Mouse (Mus musculus): ENCODE results near the gene Sdf2l1.
"Not testable (repeated sequence)": the region's sequence is repeated elsewhere in the genome, so short reads cannot be mapped to it uniquely, and the experiment has no call there.

The Sdf2l1 gene

DNA sequence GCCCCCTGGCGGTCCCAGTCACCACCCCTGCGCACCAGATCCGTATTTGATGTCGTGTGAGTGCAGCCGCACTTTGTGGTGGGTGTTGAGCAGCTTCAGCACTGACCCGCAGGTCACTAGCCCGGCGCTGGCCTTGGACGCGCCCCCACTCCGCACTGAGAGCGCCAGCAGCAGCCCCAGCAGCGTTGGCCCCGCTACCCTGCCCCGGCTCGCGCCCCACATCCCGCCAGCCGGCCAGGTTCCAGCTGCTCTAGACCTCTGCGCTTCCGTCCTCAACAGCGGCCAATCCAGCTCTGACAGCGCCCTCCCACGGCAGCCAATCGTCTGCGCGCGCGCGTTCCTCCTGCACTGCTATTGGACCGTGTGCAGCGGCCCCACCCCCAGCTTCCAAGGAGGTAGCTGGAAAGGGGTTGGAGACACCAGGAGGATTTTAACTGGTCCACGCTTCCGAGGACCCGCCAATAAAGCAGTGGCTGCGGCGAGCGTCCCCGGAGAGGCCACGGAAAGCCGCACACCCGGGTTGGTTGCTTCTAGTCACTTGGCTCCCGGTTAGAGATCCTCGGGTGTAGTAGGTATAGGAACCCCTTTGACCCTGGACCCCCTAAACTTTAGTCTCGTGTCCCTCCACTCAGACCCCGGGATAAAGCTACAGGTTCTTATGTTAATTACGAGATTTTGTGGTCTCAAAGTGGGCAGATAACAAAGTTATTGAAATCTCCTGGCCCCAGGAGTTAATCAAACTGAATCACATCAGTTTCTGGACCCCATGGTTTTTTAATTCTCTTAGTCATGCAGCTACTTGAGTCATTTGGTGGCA, at the start of gene Sdf2l1:
TSS of gene Sdf2l1 (minus strand) at position 295 of the 817 bp plus-strand sequence.
- DNase-seq (ENCODE audit: low spot score in 2 of 2) = peak; percentile 95 to 98

DNA sequence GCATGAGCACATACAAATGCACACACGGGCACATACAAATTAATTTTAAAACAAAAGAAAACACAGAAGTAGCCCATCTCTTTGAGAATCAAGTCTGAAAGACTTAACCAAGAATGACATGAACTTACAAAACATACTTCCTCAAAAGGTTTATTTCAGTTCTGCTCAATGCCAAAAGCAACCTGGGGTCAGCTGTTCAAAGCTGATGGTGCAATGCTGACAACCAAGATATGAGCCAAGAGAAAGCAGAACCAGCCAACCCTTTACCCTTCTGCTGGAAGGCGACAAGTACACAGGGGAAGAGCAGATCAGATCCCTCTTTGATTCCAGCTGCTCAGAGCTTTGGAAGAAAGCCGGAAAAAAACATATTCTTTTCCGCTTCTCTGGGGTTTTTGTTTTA, 49.2 kb upstream of the Sdf2l1 start:
- DNase-seq (ENCODE audit: low spot score in 2 of 2) = no peak

DNA sequence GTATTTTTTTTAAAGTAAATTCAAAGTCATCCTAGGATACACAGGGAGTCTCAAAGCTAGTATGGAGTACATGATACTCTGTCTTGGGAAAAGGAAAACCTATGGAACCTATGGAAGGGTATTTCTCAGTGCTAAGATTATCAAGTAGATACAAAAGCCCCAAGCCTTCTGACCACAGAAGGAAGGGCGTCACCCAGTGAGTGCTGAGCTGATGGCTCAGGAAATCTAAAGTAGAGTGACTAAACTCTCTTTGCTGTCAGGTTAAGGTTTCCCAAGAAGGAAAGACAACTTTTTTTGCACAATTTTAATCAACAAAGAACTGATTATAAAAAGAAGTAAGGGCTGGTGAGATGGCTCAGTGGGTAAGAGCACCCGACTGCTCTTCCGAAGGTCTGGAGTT, 47.5 kb upstream of the Sdf2l1 start:
- DNase-seq (ENCODE audit: low spot score in 2 of 2) = no peak

DNA sequence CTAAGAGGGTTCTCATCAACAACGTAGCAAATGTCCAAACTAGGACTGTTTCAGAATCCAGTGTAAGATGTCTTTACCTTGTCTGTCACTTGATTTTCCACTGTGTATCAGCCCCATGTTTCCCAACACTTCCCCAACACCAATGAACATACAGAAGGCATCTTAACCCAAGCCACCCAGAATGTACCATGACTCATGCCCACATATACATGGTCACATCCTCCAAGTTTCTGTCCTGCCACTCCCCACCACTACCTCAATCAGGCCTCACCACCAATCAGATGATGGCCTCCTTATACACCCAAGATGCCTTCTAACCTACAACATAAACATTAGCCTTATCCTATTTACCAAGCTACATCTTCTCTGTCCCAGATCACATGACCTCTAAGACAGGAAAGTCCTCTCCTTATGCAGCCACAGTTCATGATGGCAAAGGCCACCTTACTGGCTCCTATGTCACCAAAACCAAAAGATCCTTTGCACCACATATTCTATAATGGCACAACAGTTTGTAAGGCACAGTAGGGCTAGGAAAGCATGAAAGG, 45.5 kb upstream of the Sdf2l1 start:
- no peak for DNase-seq (ENCODE audit: low spot score in 2 of 2)

DNA sequence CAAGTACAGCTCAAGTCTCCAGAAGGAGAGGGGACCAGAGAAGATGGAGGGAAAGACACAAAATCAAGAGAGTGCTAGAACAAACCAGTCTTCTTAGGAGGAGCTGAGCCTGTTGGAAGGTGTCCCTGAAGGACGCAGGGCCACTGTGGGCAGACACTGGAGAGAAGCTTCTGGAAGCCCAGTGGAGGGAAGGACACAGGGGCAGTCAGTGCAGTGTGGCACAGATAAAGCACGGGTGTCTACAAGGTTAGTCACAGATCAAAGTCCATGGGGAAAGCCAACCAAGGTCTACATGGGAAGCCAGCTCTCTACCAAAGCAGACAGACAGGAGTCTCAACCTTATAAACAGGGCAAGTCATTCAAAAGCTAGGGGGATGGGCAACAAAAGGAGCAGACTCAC, 43.6 kb upstream of the Sdf2l1 start:
- DNase-seq (ENCODE audit: low spot score in 2 of 2) = no peak

DNA sequence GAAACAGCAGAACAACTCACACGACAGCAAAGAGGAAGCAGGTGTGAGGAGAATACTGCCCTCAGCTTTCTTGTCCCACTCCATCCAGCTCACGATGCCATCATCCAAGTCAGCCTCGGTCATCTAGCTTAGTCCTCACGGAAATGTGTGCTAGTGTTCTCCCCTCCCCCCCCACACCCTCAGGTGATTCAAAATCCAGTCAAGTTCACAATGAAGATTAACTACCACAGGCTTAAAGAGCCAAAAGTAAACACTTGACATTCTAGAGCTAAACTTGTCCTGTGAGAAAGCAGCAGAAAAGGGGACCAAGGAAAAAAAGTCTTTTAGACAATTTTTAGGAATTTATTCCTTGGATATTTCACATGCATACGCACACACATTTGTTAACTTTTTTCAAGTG, 35.9 kb upstream of the Sdf2l1 start:
- no peak for DNase-seq (ENCODE audit: low spot score in 2 of 2)

DNA sequence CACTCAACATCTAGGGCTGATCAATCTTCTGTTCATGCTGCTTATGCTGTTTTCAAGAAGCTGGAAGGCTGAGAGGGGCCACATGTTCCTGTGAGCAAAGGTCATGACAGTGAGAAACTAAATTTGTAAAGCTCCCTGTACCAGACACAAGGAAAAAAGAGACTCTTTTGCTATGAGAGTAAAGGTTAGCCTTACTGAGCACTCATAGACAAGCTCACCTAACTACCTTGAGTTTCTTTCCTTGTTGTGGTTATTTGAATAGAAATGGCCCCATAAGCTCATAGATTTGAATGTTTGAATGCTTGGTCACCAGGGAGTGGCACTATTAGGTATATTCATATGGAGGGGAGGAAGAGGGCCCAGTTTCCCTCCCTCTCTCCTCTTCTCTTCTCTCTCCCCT, 35.0 kb upstream of the Sdf2l1 start:
- no peak for DNase-seq (ENCODE audit: low spot score in 2 of 2)

DNA sequence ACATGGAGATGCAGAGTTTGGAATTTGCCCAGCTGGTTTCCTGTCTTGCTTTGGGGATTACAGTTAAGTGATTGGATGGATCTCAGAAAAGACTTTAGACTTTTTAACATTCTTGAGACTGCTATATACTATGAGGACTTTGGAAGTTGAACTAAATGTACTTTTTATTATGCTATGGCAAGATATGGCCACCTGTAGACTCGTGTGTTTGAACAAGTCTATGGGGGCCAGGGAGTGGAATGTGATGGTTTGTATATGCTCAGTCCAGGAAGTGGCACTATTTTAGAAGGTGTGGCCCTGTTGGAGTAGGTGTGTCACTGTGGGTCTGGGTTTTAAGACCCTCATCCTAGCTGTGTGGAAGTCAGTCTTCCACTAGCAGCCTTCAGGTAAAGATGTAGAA, 33.3 kb upstream of the Sdf2l1 start:
- DNase-seq (ENCODE audit: low spot score in 2 of 2) = not testable (repeated sequence)

DNA sequence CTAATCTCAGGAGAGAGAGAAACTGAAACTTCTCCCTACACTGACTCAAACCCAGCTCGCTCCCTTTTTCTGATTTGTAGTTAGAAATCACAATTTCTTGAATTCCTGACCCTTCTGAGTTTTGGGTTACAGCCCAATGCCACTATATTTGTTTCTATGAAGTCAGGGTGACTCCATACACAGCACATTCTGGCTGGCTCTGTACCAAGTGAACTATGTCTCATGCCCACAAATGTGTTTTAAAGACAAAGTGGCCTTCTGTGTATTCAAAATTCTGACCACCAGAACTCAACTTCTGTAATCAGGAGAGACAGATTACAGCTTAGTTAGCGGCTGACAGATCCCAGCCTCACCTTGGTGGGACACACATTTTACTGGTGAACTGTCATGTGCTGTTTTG, 22.2 kb upstream of the Sdf2l1 start:
- DNase-seq (ENCODE audit: low spot score in 2 of 2) = no peak

DNA sequence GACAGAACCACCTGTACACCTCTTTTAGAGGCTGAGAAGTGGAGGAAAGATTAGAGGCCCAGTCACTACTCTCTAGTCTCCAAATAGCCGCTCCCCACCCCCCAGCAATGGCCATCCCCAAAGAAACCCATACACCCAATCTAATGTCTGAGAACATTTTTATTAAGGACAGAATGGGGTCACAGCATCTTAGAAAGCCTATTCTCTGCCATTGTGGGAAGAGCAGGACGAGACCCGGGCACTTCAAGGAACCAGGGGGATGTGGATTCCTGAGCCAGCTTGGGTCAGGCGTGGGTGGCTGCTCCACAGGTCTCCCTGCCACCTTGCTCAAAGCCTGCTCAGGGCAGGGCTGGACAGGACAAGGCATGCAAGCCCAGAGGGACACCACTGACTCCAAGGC, 19.7 kb upstream of the Sdf2l1 start:
- DNase-seq (ENCODE audit: low spot score in 2 of 2) = no peak

DNA sequence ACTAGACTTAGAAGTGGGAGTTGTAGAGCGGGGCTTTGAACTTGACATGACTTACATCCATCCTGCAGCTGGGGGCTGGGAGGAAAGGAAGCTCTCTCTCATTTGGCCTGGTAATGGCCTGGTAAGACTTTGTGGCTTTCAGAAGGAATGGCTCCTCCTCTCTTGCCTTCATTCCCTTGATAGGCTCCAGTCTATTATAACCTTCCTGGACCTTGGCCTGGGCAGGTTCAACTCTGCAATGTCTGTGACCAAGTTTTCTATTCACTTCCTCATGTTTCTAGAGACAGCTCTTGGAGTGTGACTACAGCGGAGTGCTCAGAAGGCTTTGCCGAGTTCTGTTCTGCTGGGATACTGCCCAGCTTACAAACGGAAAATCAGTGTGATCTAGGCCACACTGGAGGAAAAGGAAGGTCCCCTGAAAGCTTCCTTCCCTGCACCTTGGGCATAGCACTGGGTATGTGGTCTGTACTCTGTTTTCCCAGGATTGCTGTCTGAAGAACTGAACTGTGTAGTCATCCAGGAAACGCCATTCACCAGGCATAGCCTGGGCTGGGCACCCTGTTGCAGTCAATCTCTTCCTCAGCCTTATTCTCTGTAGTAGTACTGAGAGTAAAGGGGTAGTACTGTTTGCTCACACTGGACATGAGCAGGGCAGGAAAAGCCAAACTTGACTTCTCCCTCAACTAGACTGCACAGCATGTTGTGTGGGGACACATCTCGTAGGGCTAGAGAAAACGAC, 18.5 kb upstream of the Sdf2l1 start:
- DNase-seq (ENCODE audit: low spot score in 2 of 2) = no peak

DNA sequence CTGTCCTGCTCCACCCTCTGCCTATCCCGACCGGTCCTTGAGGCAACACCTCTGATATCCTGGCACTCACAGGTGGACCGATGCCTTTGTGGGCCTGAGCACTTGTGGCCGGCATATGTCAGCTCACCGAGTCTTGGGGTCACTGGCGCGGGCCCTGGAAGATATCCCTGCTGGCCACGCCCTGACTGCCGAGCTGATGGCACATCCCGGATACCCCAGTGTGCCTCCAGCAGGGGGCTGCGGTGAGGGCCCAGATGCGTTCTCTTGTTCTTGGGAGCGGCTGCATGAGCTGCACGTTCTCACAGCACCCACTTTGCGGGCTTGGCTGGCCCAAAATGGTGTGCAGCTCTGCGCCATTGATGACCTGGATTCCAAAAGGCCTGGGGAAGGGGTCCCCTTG, 15.9 kb upstream of the Sdf2l1 start:
- no peak for DNase-seq (ENCODE audit: low spot score in 2 of 2)

DNA sequence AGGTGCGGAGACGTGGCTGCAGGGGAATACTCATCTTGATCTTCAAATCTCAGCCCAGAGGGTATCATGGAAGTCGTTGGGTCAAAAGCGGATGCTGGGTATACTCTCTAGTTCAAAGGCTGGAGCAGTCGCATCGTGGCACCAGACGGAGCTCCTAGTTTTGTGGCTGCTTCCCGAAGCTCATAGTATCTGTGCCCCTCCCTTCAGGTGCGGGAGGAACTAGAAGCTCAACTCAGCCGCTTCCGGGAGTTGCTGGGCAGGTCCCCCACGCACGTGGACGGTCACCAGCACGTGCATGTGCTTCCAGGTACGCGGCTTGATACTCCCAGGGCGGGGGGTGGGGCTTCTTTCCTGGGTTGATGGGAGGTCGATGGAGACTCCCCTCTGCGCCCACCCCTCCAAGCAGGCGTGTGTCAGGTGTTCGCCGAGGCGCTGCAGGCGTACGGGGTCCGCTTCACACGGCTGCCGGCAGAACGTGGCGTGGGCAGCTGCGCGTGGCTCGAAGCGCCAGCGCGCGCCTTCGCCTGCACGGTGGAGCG, 15.3 kb upstream of the Sdf2l1 start:
- peak in 1 of 2 experiments; percentile 29 for DNase-seq (ENCODE audit: low spot score in 2 of 2)

DNA sequence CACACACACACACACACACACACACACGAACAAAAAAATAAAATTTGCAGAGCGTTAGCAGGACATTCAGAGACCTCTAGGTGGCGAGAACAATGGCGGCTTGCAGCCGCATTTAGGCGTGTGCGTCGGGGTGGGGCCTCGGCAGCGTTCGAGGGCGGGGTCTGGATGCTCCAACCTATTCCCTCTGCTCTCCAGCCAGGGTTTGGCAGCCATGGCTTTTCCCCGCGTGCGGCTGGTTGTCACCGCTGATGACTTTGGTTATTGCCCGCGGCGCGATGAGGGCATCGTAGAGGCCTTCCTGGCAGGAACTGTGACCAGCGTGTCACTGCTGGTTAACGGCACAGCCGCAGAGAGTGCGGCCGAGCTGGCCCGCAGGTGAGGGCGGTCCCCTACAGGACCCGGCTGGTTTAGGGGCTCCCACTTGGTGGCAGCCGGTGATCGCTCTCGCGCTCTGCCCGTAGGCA, 14.6 kb upstream of the Sdf2l1 start, which contains the start of gene Ccdc116:
TSS of gene Ccdc116 (minus strand) at position 458 of the 464 bp plus-strand sequence.
- peak; percentile 68 to 72 for DNase-seq (ENCODE audit: low spot score in 2 of 2)

DNA sequence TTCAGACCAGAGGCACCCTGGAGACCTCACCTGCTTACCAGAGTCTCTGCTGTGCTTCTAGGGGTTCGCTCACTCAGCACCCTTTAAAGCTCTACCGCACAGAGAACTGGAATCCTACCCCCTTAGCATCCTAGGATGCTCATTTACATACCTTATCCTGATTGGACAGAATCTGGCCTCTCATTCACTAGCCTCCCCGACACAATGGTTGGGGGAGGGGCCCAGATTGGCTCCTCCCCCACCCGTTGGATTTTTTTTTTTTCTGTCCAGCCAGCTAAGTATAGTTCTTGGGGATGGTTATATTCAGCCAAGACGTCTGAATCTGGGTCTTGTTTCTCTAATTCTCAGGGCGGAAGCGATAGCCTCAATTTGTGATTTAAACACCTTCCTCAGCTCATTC, 12.2 kb upstream of the Sdf2l1 start, which contains the start of gene Ydjc:
TSS of gene Ydjc (plus strand) at position 283 of the 400 bp plus-strand sequence.
- DNase-seq (ENCODE audit: low spot score in 2 of 2) = no peak

DNA sequence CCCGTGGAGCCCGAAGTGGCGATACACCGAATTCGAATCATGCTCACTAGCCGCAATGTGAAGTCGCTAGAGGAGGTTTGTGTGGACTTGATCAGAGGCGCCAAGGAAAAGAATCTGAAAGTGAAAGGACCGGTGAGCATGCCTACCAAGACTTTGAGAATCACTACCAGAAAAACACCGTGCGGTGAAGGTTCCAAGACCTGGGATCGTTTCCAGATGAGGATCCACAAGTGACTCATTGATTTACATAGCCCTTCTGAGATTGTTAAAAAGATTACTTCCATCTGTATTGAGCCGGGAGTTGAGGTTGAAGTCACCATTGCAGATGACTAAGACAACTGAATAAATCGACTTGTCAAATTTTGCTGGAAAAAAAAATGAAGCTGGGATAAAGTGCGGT, 5.2 kb upstream of the Sdf2l1 start:
- DNase-seq (ENCODE audit: low spot score in 2 of 2) = no peak

DNA sequence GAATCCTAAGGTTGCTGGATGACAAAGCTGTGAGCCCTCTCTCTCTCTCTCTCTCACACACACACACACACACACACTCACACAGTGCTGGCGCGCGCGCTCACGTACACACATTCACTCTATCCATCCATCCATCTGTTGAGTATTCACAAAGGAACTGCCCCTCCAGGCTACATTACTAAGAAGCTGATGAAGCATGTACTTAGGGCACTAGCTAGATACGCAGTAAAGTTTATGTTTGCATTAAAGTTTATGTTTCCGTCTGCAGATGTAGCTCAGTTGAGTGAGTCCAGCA, 670 bp upstream of the Sdf2l1 start:
- no peak for DNase-seq (ENCODE audit: low spot score in 2 of 2)

DNA sequence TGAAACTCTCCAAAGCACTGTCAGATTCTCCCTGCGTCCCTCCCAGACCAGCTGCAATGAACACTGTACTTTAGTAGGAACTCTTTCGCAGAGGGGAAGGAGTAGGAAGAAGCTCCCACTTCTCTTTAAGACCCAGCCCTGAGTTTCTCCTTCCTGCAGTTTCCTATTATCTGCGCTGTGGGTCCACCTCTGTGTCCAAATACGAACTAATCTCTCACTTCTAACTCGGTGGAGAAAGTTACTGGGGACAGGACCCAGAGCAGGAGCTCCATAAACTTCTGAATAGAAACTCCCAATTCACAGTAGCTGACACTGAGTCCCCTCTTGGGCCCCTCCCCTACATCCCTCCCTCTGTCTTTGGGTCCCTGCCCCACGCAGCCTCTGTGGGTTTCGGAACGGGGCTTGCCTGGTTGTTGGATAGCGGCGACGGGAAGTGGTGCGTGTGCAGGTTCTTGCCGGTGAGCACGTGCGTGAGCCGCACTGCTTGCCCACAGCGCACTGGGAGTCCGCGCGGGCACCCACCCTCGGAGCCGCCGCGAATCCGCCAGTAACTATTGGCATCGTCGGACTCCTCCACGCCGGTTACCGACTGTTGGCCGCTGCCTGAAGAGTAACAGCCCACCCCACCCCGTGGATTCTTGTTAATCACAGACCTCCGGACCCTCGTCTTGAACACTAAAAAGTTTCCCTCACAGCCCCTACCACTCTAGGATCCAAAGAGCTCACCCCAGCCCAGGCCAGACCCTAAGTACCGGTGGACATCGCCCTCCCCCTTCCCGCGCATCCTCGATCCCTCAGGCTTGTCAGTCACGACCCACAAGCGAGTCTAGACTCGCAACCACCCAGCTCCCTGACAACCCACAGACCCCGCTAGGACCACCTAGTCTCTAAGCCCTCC, 743 bp downstream of the Sdf2l1 start:
- no peak for DNase-seq (ENCODE audit: low spot score in 2 of 2)

DNA sequence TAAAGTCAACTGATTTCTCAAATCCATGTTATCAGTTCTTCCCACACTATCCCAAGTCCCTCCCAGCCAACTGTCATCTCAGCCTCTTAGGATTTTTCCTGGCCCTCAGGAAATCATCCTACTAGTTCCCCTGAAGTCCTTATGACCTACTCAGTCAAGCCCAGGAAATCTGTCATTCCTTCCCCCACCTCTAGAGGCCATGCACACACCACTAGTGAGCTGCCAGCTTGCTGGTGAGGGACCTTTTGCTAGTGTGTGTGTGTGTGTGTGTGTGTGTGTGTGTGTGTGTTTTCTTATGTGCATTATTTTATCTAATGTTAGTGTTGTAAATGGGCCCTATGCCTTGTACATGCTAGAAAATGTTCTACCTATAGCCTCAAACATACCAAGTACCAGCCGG, 4.9 kb downstream of the Sdf2l1 start:
- DNase-seq (ENCODE audit: low spot score in 2 of 2) = no peak

DNA sequence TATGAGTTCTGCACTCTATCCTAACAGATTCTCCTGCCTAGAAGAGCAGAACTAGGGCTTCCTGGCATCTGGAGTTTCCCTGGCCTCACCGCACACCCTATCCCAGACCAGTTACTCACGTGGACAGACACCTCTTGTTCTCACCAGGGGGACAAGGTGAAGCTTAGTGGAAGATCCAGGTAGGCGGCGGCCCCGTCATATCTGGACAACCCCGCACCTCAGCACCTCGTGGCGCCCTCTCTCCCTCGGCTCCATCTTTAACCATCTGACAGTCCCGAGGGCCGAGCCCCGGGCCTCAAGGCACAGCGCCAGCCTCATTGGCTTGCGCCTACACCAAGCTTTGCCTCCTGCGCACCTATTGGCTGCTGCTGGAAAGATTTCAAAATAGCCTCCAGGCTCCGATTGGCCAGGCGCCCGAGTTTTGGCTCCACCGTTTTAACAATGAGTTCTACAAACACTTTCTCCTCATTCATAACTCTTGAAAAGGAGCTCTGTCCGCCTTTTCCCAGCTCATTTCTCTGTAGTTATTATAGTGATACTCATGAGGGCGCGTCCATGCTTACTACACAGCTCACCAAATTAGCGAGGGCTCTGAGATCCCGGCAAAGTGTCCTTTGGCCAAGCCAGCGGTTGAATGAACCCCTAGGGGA, 7.2 kb downstream of the Sdf2l1 start, which contains the start of gene 2610318N02Rik:
TSS of gene 2610318N02Rik (minus strand) at position 297 of the 650 bp plus-strand sequence.
- peak; percentile 49 to 50 for DNase-seq (ENCODE audit: low spot score in 2 of 2)
